Mouse (Mus musculus): Measurements from ENCODE around the gene Bhlha15. TPM values are rescaled to one million over a fixed set of nuclear protein-coding genes. Genes with fewer than 3 reads are reported as not detected.

Bhlha15 gene
- polyA plus RNA-seq, 1 experiment from 2014 or later: 0.28 TPM

- no peak overlapping the region for H3K4me3 ChIP-seq
- no peak for ATAC-seq (ENCODE audit: insufficient number of reproducible peaks, low FRiP score, low TSS enrichment, low read depth)
- no peak overlapping the region for H3K4me2 ChIP-seq
- H3K4me1 ChIP-seq: peaks cover 12% of the 10 kb centered on the region
- no peaks in the 10 kb centered on the region for H3K27me3 ChIP-seq
- H3K27ac ChIP-seq: no peak overlapping the region
- no peaks in the 10 kb centered on the region for H3K9me3 ChIP-seq
- no peak overlapping the region for H3K9ac ChIP-seq
- 83% methylated on average over 7 of the region's 7 CpGs for WGBS
- peaks cover 37% of the 10 kb centered on the region for H3K36me3 ChIP-seq
Measured at GRCm38 (mm10) chr5:144218061-144218460, 28.0 kb downstream of the Bhlha15 start.

DNA sequence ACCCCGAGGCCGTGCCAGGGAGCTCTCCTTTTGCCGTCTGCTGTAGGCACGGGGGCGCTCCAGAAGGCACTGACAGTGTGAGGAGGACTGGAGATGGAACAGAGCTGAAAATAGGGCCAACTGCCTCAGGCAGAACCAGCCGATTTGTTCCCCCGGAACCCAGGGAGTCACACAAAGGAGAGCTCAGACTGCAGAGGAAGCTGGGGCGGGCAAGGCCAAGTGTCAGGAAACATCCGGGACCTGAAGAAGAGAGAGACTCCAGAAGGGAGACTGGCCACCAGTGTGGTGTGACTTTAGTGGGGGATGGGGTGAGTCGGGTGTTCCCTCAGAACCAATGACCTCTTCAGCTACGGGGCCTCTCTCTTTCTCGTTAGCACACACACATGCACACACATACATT is 29.2 kb downstream of the Bhlha15 start:
- H3K27ac ChIP-seq: no peak overlapping the region
- peaks cover 29% of the 10 kb centered on the region for H3K36me3 ChIP-seq
- no peaks in the 10 kb centered on the region for H3K27me3 ChIP-seq
- no peak for ATAC-seq (ENCODE audit: insufficient number of reproducible peaks, low FRiP score, low TSS enrichment, low read depth)
- H3K9ac ChIP-seq: no peak overlapping the region
- 69% methylated on average over 12 of the region's 12 CpGs for WGBS
- H3K9me3 ChIP-seq: no peaks in the 10 kb centered on the region
- no peak overlapping the region for H3K4me3 ChIP-seq
- peaks cover 17% of the 10 kb centered on the region for H3K4me1 ChIP-seq
- H3K4me2 ChIP-seq: no peak overlapping the region

- no peaks in the 10 kb centered on the region for H3K9me3 ChIP-seq
- H3K4me3 ChIP-seq: no peak overlapping the region
- no peak for ATAC-seq (ENCODE audit: insufficient number of reproducible peaks, low FRiP score, low TSS enrichment, low read depth)
- H3K27me3 ChIP-seq: no peaks in the 10 kb centered on the region
- no peak overlapping the region for H3K27ac ChIP-seq
- 92% methylated on average over 5 of the region's 5 CpGs for WGBS
- no peak overlapping the region for H3K4me2 ChIP-seq
- no peak overlapping the region for H3K9ac ChIP-seq
- peaks cover 24% of the 10 kb centered on the region for H3K36me3 ChIP-seq
- peaks cover 19% of the 10 kb centered on the region for H3K4me1 ChIP-seq
Measured at GRCm38 (mm10) chr5:144219936-144220335, 29.9 kb downstream of the Bhlha15 start.

DNA sequence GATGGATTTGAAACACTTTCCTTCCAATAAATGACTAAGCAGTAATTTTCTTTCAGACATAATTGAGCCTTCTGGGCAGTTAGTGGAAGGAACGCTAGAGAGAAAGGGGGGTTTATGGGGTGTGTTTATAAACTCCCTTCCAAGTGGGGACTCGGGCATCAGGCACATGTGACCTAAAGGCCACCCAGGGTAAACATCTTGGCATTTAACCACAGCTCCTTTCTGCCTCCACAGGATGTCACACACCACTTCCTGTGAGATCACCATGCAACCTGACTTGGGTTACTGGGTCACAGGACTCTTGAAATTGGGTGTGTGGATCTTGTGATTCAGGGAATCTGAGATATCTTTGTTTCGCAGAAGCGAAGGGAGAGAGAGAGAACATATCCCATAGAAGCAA is 31.2 kb downstream of the Bhlha15 start:
- H3K36me3 ChIP-seq: peaks cover 15% of the 10 kb centered on the region
- H3K4me2 ChIP-seq: no peak overlapping the region
- ATAC-seq (ENCODE audit: insufficient number of reproducible peaks, low FRiP score, low TSS enrichment, low read depth): no peak
- H3K9ac ChIP-seq: no peak overlapping the region
- no peaks in the 10 kb centered on the region for H3K9me3 ChIP-seq
- H3K4me1 ChIP-seq: peaks cover 19% of the 10 kb centered on the region
- WGBS: 52% methylated on average over 4 of the region's 4 CpGs
- no peak overlapping the region for H3K4me3 ChIP-seq
- H3K27me3 ChIP-seq: no peaks in the 10 kb centered on the region
- H3K27ac ChIP-seq: no peak overlapping the region

GRCm38 (mm10) chr5:144222811-144223502 is 32.9 kb downstream of the Bhlha15 start:
- Histone ChIP-seq H3K27ac (peak overlapping the region; percentile 82), H3K9me3 (no peaks in the 10 kb centered on the region), H3K4me2 (peak overlapping the region; percentile 65), H3K4me1 (peaks cover 19% of the 10 kb centered on the region), H3K4me3 (peak overlapping the region; percentile 71), H3K9ac (peak overlapping the region; percentile 51), H3K27me3 (no peaks in the 10 kb centered on the region), H3K36me3 (peaks cover 3% of the 10 kb centered on the region; the same call in 1 of the 2 replicates)
- peak; percentile 46; the same call in 1 of the 2 replicates for ATAC-seq (ENCODE audit: insufficient number of reproducible peaks, low FRiP score, low TSS enrichment, low read depth)
- 2% methylated on average over 25 of the region's 25 CpGs for WGBS

- Histone ChIP-seq H3K4me1 (peaks cover 19% of the 10 kb centered on the region), H3K4me3 (peak within 1 kb of the TSS; percentile 71), H3K9me3 (no peaks in the 10 kb centered on the region), H3K4me2 (peak within 1 kb of the TSS; percentile 65), H3K27ac (peak within 1 kb of the TSS; percentile 82), H3K36me3 (no peaks in the 10 kb centered on the region), H3K9ac (peak within 1 kb of the TSS; percentile 58), H3K27me3 (no peaks in the 10 kb centered on the region)
- under 1% methylated on average over 36 of the region's 37 CpGs for WGBS
- ATAC-seq (ENCODE audit: insufficient number of reproducible peaks, low FRiP score, low TSS enrichment, low read depth): peak; percentile 91
Measured at GRCm38 (mm10) chr5:144223503-144223862, 33.4 kb downstream of the Bhlha15 start, which contains the start of gene Tecpr1. TSS of gene Tecpr1 (minus strand) at chr5:144223615.

- Histone ChIP-seq H3K4me1 (peaks cover 19% of the 10 kb centered on the region), H3K27ac (peak overlapping the region; percentile 82), H3K36me3 (no peaks in the 10 kb centered on the region), H3K4me3 (peak overlapping the region; percentile 71), H3K4me2 (peak overlapping the region; percentile 65), H3K27me3 (no peaks in the 10 kb centered on the region), H3K9me3 (no peaks in the 10 kb centered on the region), H3K9ac (peak overlapping the region; percentile 58)
- 19% methylated on average over 18 of the region's 18 CpGs for WGBS
- no peak for ATAC-seq (ENCODE audit: insufficient number of reproducible peaks, low FRiP score, low TSS enrichment, low read depth)
Measured at GRCm38 (mm10) chr5:144223899-144224816, 34.1 kb downstream of the Bhlha15 start.

DNA sequence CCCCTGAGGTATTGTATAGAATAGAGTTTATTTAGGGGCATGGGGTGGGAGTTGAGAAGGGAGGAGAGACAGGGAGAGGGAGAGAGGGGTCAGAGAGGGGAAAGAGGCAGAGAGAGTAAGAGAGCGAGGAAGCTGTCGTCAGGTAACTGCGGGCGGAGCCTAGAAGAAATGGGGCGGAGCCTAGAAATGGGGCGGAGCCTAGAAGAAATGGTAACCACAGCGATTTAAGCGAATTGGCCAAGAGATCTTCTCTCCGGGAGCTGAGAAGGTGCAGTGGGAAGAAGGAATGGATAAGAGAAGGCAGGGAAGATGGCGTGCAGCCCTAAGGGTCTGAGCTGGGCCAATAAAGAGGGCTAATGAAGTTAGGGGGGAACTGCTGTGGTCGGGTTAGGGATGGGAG is 36.1 kb downstream of the Bhlha15 start:
- ATAC-seq (ENCODE audit: insufficient number of reproducible peaks, low FRiP score, low TSS enrichment, low read depth): no peak
- Histone ChIP-seq H3K9me3 (no peaks in the 10 kb centered on the region), H3K4me3 (no peak overlapping the region), H3K36me3 (no peaks in the 10 kb centered on the region), H3K4me2 (no peak overlapping the region), H3K27ac (no peak overlapping the region), H3K9ac (no peak overlapping the region), H3K4me1 (peaks cover 19% of the 10 kb centered on the region), H3K27me3 (no peaks in the 10 kb centered on the region)
- WGBS: 28% methylated on average over 11 of the region's 11 CpGs

GRCm38 (mm10) chr5:144230216-144230615 is 40.1 kb downstream of the Bhlha15 start:
- Histone ChIP-seq H3K4me1 (no peaks in the 10 kb centered on the region), H3K9me3 (no peaks in the 10 kb centered on the region), H3K27me3 (no peaks in the 10 kb centered on the region), H3K27ac (no peak overlapping the region), H3K36me3 (no peaks in the 10 kb centered on the region), H3K4me2 (no peak overlapping the region), H3K4me3 (no peak overlapping the region), H3K9ac (no peak overlapping the region)
- WGBS: 89% methylated on average over 7 of the region's 7 CpGs
- ATAC-seq (ENCODE audit: insufficient number of reproducible peaks, low FRiP score, low TSS enrichment, low read depth): no peak

- Histone ChIP-seq H3K27ac (no peak overlapping the region), H3K27me3 (no peaks in the 10 kb centered on the region), H3K9me3 (no peaks in the 10 kb centered on the region), H3K9ac (no peak overlapping the region), H3K4me3 (no peak overlapping the region), H3K4me2 (no peak overlapping the region), H3K4me1 (no peaks in the 10 kb centered on the region), H3K36me3 (no peaks in the 10 kb centered on the region)
- WGBS: 75% methylated on average over 1 of the region's 1 CpGs
- ATAC-seq (ENCODE audit: insufficient number of reproducible peaks, low FRiP score, low TSS enrichment, low read depth): no peak
Measured at GRCm38 (mm10) chr5:144231410-144231809, 41.3 kb downstream of the Bhlha15 start.

- no peaks in the 10 kb centered on the region for H3K27me3 ChIP-seq
- no peak for ATAC-seq (ENCODE audit: insufficient number of reproducible peaks, low FRiP score, low TSS enrichment, low read depth)
- no peaks in the 10 kb centered on the region for H3K9me3 ChIP-seq
- no peak overlapping the region for H3K27ac ChIP-seq
- H3K4me2 ChIP-seq: no peak overlapping the region
- WGBS: 81% methylated on average over 5 of the region's 5 CpGs
- no peak overlapping the region for H3K9ac ChIP-seq
- no peaks in the 10 kb centered on the region for H3K4me1 ChIP-seq
- no peak overlapping the region for H3K4me3 ChIP-seq
- no peaks in the 10 kb centered on the region for H3K36me3 ChIP-seq
Measured at GRCm38 (mm10) chr5:144232531-144232930, 42.4 kb downstream of the Bhlha15 start.

DNA sequence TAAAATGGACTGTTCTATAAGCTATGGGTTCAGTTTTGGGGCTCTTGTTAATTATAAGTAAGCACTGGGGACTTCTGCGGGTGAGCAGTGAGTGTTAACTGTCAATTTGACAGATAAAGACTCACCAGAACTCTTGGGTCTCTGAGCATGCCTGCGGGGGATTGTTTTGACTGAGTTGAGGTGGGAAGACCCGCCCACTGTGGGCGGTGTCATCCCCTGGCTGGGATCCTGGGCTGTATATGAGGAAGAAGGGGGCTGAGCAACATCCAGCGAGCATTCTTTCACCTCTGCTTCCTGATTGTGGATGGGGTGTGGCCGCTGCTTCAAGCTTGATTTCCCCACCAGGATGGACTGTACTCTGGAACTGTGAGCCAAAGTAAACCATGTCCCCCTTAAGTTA is 44.1 kb downstream of the Bhlha15 start:
- no peaks in the 10 kb centered on the region for H3K4me1 ChIP-seq
- ATAC-seq (ENCODE audit: insufficient number of reproducible peaks, low FRiP score, low TSS enrichment, low read depth): no peak
- no peak overlapping the region for H3K4me2 ChIP-seq
- H3K27ac ChIP-seq: no peak overlapping the region
- 70% methylated on average over 6 of the region's 6 CpGs for WGBS
- H3K9me3 ChIP-seq: no peaks in the 10 kb centered on the region
- H3K36me3 ChIP-seq: no peaks in the 10 kb centered on the region
- no peak overlapping the region for H3K4me3 ChIP-seq
- H3K9ac ChIP-seq: no peak overlapping the region
- H3K27me3 ChIP-seq: no peaks in the 10 kb centered on the region

Data from limb, embryonic 15.5 days (tissue).